Mouse (Mus musculus): ENCODE measurements around the gene Itgb2. TPM values are rescaled to one million over a fixed set of nuclear protein-coding genes. Genes with fewer than 3 reads are reported as not detected.

Itgb2 gene
- total and polyA plus RNA-seq, 3 experiments, result 7.1 to 11.6 (median 11.2) TPM

GRCm38 (mm10) chr10:77588036-77588435 lies 58.0 kb downstream of the Itgb2 start:
- H3K27me3 ChIP-seq (ENCODE audit: control insufficient read depth, insufficient read depth, low read length), result no peaks in the 10 kb centered on the region
- H3K4me3 ChIP-seq, result no peak overlapping the region
- no peak for TF ChIP-seq CTCF (IDR thresholded peaks at IDR 0.05)
- no peak for TF ChIP-seq POLR2A (IDR thresholded peaks at IDR 0.05; ENCODE audit: insufficient read depth, low read depth, low read length)
- TF ChIP-seq EP300 (IDR thresholded peaks at IDR 0.05; ENCODE audit: insufficient read depth, low read depth, low read length), result no peak
- H3K36me3 ChIP-seq (ENCODE audit: control insufficient read depth, insufficient read depth, low read length), result peaks cover 7% of the 10 kb centered on the region
- H3K9ac ChIP-seq (ENCODE audit: low read depth, low read length), result no peak overlapping the region
- 96% methylated on average over 2 of the region's 2 CpGs for WGBS
- intact Hi-C loops (cut with DNase I), result no loop called here
- peaks cover 24% of the 10 kb centered on the region for H3K4me1 ChIP-seq (ENCODE audit: control insufficient read depth, insufficient read depth, low read length)
- DNase-seq, result no peak
- peaks cover 12% of the 10 kb centered on the region for H3K79me2 ChIP-seq (replicated peaks; ENCODE audit: control insufficient read depth, insufficient read depth, low read length)
- H3K27ac ChIP-seq, result no peak overlapping the region

- intact Hi-C loops (cut with DNase I), result no loop called here
- H3K79me2 ChIP-seq (replicated peaks; ENCODE audit: control insufficient read depth, insufficient read depth, low read length), result peaks cover 12% of the 10 kb centered on the region
- no peak for DNase-seq
- H3K4me3 ChIP-seq, result no peak overlapping the region
- H3K36me3 ChIP-seq (ENCODE audit: control insufficient read depth, insufficient read depth, low read length), result peaks cover 2% of the 10 kb centered on the region; the same call in 1 of the 2 replicates
- H3K27ac ChIP-seq, result no peak overlapping the region
- whole genome bisulfite sequencing, result 36% methylated on average over 7 of the region's 7 CpGs
- TF ChIP-seq POLR2A (IDR thresholded peaks at IDR 0.05; ENCODE audit: insufficient read depth, low read depth, low read length) (no peak), CTCF (IDR thresholded peaks at IDR 0.05) (no peak), EP300 (IDR thresholded peaks at IDR 0.05; ENCODE audit: insufficient read depth, low read depth, low read length) (no peak)
- H3K4me1 ChIP-seq (ENCODE audit: control insufficient read depth, insufficient read depth, low read length), result peaks cover 18% of the 10 kb centered on the region
- no peaks in the 10 kb centered on the region for H3K27me3 ChIP-seq (ENCODE audit: control insufficient read depth, insufficient read depth, low read length)
- H3K9ac ChIP-seq (ENCODE audit: low read depth, low read length), result no peak overlapping the region
Observed at GRCm38 (mm10) chr10:77589117-77589516, 59.1 kb downstream of the Itgb2 start.

GRCm38 (mm10) chr10:77589749-77590148 lies 59.7 kb downstream of the Itgb2 start:
- DNase-seq, result peak in 1 of 2 experiments; percentile 26
- Histone ChIP-seq H3K9ac (ENCODE audit: low read depth, low read length) (no peak overlapping the region), H3K4me1 (ENCODE audit: control insufficient read depth, insufficient read depth, low read length) (peaks cover 16% of the 10 kb centered on the region), H3K4me3 (no peak overlapping the region), H3K27ac (no peak overlapping the region), H3K79me2 (replicated peaks; ENCODE audit: control insufficient read depth, insufficient read depth, low read length) (peaks cover 12% of the 10 kb centered on the region), H3K27me3 (ENCODE audit: control insufficient read depth, insufficient read depth, low read length) (no peaks in the 10 kb centered on the region), H3K36me3 (ENCODE audit: control insufficient read depth, insufficient read depth, low read length) (peaks cover 2% of the 10 kb centered on the region; the same call in 1 of the 2 replicates)
- no peak for TF ChIP-seq POLR2A (IDR thresholded peaks at IDR 0.05; ENCODE audit: insufficient read depth, low read depth, low read length)
- no peak for TF ChIP-seq EP300 (IDR thresholded peaks at IDR 0.05; ENCODE audit: insufficient read depth, low read depth, low read length)
- TF ChIP-seq CTCF (IDR thresholded peaks at IDR 0.05), result no peak
- 42% methylated on average over 8 of the region's 8 CpGs for WGBS
- intact Hi-C loops (cut with DNase I), result loop anchor here (2.0 kb wide), 1 partner anchor 15 kb away; no protein-coding TSS in a partner anchor

- Histone ChIP-seq H3K27me3 (ENCODE audit: control insufficient read depth, insufficient read depth, low read length) (no peaks in the 10 kb centered on the region), H3K36me3 (ENCODE audit: control insufficient read depth, insufficient read depth, low read length) (peaks cover 2% of the 10 kb centered on the region; the same call in 1 of the 2 replicates), H3K27ac (no peak overlapping the region), H3K4me3 (no peak overlapping the region), H3K9ac (ENCODE audit: low read depth, low read length) (no peak overlapping the region), H3K4me1 (ENCODE audit: control insufficient read depth, insufficient read depth, low read length) (peaks cover 15% of the 10 kb centered on the region), H3K79me2 (replicated peaks; ENCODE audit: control insufficient read depth, insufficient read depth, low read length) (peaks cover 12% of the 10 kb centered on the region)
- intact Hi-C loops (cut with DNase I), result loop anchor here (2.0 kb wide), 1 partner anchor 14 kb away; no protein-coding TSS in a partner anchor
- 0 out of 2 replicates have a peak, but pooled peaks have one; percentile 19 for TF ChIP-seq EP300 (IDR thresholded peaks at IDR 0.05; ENCODE audit: insufficient read depth, low read depth, low read length)
- TF ChIP-seq CTCF (IDR thresholded peaks at IDR 0.05), result peak; percentile 82
- TF ChIP-seq POLR2A (IDR thresholded peaks at IDR 0.05; ENCODE audit: insufficient read depth, low read depth, low read length), result no peak
- WGBS, result 50% methylated on average over 6 of the region's 6 CpGs
- DNase-seq, result peak in 1 of 2 experiments; percentile 51
Observed at GRCm38 (mm10) chr10:77590812-77591211, 60.8 kb downstream of the Itgb2 start.

- intact Hi-C loops (cut with DNase I), result loop anchor here (2.0 kb wide), 1 partner anchor 13 kb away; no protein-coding TSS in a partner anchor
- no peak overlapping the region for H3K9ac ChIP-seq (ENCODE audit: low read depth, low read length)
- WGBS, result 70% methylated on average over 6 of the region's 6 CpGs
Observed at GRCm38 (mm10) chr10:77591546-77591945, 61.5 kb downstream of the Itgb2 start.

GRCm38 (mm10) chr10:77596060-77596459 lies 66.0 kb downstream of the Itgb2 start:
- Histone ChIP-seq H3K4me3 (no peak overlapping the region), H3K9ac (ENCODE audit: low read depth, low read length) (no peak overlapping the region), H3K27ac (no peak overlapping the region), H3K4me1 (ENCODE audit: control insufficient read depth, insufficient read depth, low read length) (no peaks in the 10 kb centered on the region), H3K36me3 (ENCODE audit: control insufficient read depth, insufficient read depth, low read length) (no peaks in the 10 kb centered on the region), H3K27me3 (ENCODE audit: control insufficient read depth, insufficient read depth, low read length) (no peaks in the 10 kb centered on the region), H3K79me2 (replicated peaks; ENCODE audit: control insufficient read depth, insufficient read depth, low read length) (no peaks in the 10 kb centered on the region)
- 85% methylated on average over 2 of the region's 2 CpGs for WGBS
- TF ChIP-seq POLR2A (IDR thresholded peaks at IDR 0.05; ENCODE audit: insufficient read depth, low read depth, low read length) (no peak), EP300 (IDR thresholded peaks at IDR 0.05; ENCODE audit: insufficient read depth, low read depth, low read length) (no peak), CTCF (IDR thresholded peaks at IDR 0.05) (no peak)
- intact Hi-C loops (cut with DNase I), result no loop called here
- no peak for DNase-seq

More at GRCm38 (mm10) chr10:77591546-77591945, 61.5 kb downstream of the Itgb2 start:
- Histone ChIP-seq H3K79me2 (replicated peaks; ENCODE audit: control insufficient read depth, insufficient read depth, low read length) (peaks cover 12% of the 10 kb centered on the region), H3K36me3 (ENCODE audit: control insufficient read depth, insufficient read depth, low read length) (peaks cover 2% of the 10 kb centered on the region; the same call in 1 of the 2 replicates), H3K4me1 (ENCODE audit: control insufficient read depth, insufficient read depth, low read length) (peaks cover 13% of the 10 kb centered on the region), H3K27ac (no peak overlapping the region), H3K27me3 (ENCODE audit: control insufficient read depth, insufficient read depth, low read length) (no peaks in the 10 kb centered on the region), H3K4me3 (no peak overlapping the region)
- DNase-seq, result no peak
- TF ChIP-seq POLR2A (IDR thresholded peaks at IDR 0.05; ENCODE audit: insufficient read depth, low read depth, low read length) (no peak), EP300 (IDR thresholded peaks at IDR 0.05; ENCODE audit: insufficient read depth, low read depth, low read length) (no peak), CTCF (IDR thresholded peaks at IDR 0.05) (no peak)

All from heart, adult 2 months (tissue).